Comparison of ENCODE assay signal across 1 mouse cellular context in the genomic region with DNA sequence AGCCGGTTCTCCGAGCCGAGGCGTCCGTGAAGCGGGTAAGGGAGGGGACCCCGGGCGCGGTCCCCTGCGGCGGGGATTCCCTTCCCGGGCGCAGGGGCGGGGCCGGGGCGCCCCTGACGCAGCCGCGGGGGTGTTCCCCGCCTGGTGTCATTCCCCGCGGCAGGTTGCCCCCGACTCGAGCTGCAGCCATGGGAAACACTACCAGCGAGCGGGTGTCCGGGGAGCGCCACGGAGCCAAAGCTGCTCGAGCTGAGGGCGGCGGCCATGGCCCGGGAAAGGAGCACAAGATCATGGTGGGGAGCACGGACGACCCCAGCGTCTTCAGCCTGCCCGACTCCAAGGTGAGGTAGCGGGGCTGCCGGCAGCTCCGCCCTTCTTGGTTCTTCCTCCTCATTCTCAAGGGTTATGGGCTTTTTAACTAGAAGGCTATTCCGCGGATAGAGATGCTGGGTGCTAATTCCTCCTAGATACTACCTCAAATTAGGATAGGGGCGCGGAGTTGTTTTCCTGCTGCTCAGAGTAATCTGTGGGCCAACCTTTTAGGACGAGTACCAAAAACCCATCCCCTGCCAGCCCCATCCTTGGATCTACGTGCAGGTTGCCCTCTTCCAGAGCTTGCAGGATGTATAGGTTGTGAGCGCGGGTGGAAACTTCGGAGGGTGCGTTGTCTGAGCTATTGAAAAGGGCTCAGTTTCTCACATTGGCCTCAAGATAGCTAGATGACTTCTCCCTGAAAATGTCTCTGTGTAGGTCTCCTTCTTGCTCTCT.
TF ChIP-seq lines count a peak whose summit lies in the region.

No protein-coding gene starts in this region.

TF ChIP-seq in MEL, 35 proteins besides CTCF, POLR2A, EP300 and RAD21 (continued from another document):
- no peak for TF ChIP-seq MEF2A (IDR thresholded peaks at IDR 0.05; ENCODE audit: extremely low read depth, insufficient replicate concordance, low read depth, low read length, poor library complexity, severe bottlenecking)
- no peak for TF ChIP-seq ELF1 (IDR thresholded peaks at IDR 0.05; ENCODE audit: low read depth, low read length)
- TF ChIP-seq TAL1 (IDR thresholded peaks at IDR 0.05; ENCODE audit: low read length), result no peak
- no peak for TF ChIP-seq CHD2 (IDR thresholded peaks at IDR 0.05; ENCODE audit: low read length)
- TF ChIP-seq ZC3H11A (IDR thresholded peaks at IDR 0.05; ENCODE audit: low read depth, low read length), result no peak
- TF ChIP-seq USF2 (IDR thresholded peaks at IDR 0.05; ENCODE audit: borderline replicate concordance in 1 of 2, insufficient read depth in 1 of 2, low read depth in 1 of 2, low read length in 2 of 2), result no peak
- no peak for TF ChIP-seq HCFC1 (IDR thresholded peaks at IDR 0.05; ENCODE audit: low read depth, low read length)
- no peak for TF ChIP-seq POLR2AphosphoS5 (IDR thresholded peaks at IDR 0.05; ENCODE audit: borderline replicate concordance, low read depth, low read length)
- no peak; the same call in 1 of the 2 replicates for TF ChIP-seq CHD1 (IDR thresholded peaks at IDR 0.05; ENCODE audit: low read depth, low read length)
- no peak for TF ChIP-seq ETS1 (IDR thresholded peaks at IDR 0.05; ENCODE audit: low read depth, low read length)
- 0 out of 2 replicates have a peak, but pooled peaks have one; percentile 3 for TF ChIP-seq TCF12 (IDR thresholded peaks at IDR 0.05; ENCODE audit: low read depth, low read length)
- TF ChIP-seq SIN3A (IDR thresholded peaks at IDR 0.05; ENCODE audit: low read length), result peak; percentile 8; the same call in 1 of the 2 replicates
- no peak for TF ChIP-seq E2F4 (IDR thresholded peaks at IDR 0.05; ENCODE audit: borderline replicate concordance, low read depth, low read length)
- TF ChIP-seq MYC (IDR thresholded peaks at IDR 0.05; ENCODE audit: low read depth, low read length), result no peak
- TF ChIP-seq RCOR1 (IDR thresholded peaks at IDR 0.05; ENCODE audit: low read depth, low read length), result no peak
- peak; percentile 43; the same call in 1 of the 2 replicates for TF ChIP-seq NRF1 (IDR thresholded peaks at IDR 0.05; ENCODE audit: insufficient read depth, low read depth, low read length, poor library complexity, severe bottlenecking)
- 0 out of 2 replicates have a peak, but pooled peaks have one; percentile 37 for TF ChIP-seq TBP (IDR thresholded peaks at IDR 0.05; ENCODE audit: low read depth, low read length)
- no peak; the same call in 1 of the 2 replicates for TF ChIP-seq MAZ (IDR thresholded peaks at IDR 0.05; ENCODE audit: low read depth, low read length)
- TF ChIP-seq MXI1 (IDR thresholded peaks at IDR 0.05; ENCODE audit: low read depth, low read length), result peak; percentile 7; the same call in 1 of the 2 replicates
- TF ChIP-seq ZNF384 (IDR thresholded peaks at IDR 0.05; ENCODE audit: low read depth, low read length), result no peak
